Mouse (Mus musculus) embryonic facial prominence, embryonic 12.5 days (tissue): ENCODE data around the gene Slc26a5. TPM values are rescaled to one million over a fixed set of nuclear protein-coding genes. Genes with fewer than 3 reads are reported as not detected.

ENCODE experiments used
- ATAC-seq: fragments of 200-750 bp; cut with Nextera tagmentation; 2 replicates; pipeline ENCODE4 v1.8.0; 2017; ENCODE audit not compliant: insufficient number of reproducible peaks, insufficient read depth, low FRiP score, low TSS enrichment
- H3K27ac ChIP-seq: fragments of 300-500 bp; sonication (generic); 2 replicates; pipeline ENCODE4 v1.5.1; 2016; ENCODE audit warnings: mild to moderate bottlenecking
- H3K27me3 ChIP-seq: fragments of 300-500 bp; sonication (generic); 2 replicates; pipeline ENCODE4 v1.6.1; 2016; ENCODE audit warnings: mild to moderate bottlenecking, moderate library complexity
- H3K36me3 ChIP-seq: fragments of 300-500 bp; sonication (generic); 2 replicates; pipeline ENCODE4 v1.6.1; 2016; ENCODE audit warnings: mild to moderate bottlenecking
- H3K4me1 ChIP-seq: fragments of 300-500 bp; sonication (generic); 2 replicates; pipeline ENCODE4 v1.6.1; 2016
- H3K4me2 ChIP-seq: fragments of 300-500 bp; sonication (generic); replicated peaks from 2 replicates; pipeline ENCODE4 v1.6.1; 2016; ENCODE audit warnings: mild to moderate bottlenecking, moderate library complexity
- H3K4me3 ChIP-seq: fragments of 300-500 bp; sonication (generic); 2 replicates; pipeline ENCODE4 v1.5.1; 2016; ENCODE audit warnings: mild to moderate bottlenecking
- H3K9ac ChIP-seq: fragments of 300-500 bp; sonication (generic); 2 replicates; pipeline ENCODE4 v1.6.1; 2016; ENCODE audit warnings: mild to moderate bottlenecking, moderate library complexity
- H3K9me3 ChIP-seq: fragments of 300-500 bp; sonication (generic); 2 replicates; pipeline ENCODE4 v1.6.1; 2016; ENCODE audit warnings: mild to moderate bottlenecking, moderate library complexity
- WGBS: fragments of 180-500 bp; shearing (Covaris S2); methylation state at CpG from one replicate; pipeline ENCODE4 v1.1.7; 2016; 5-methylcytosine and 5-hydroxymethylcytosine counted together
- polyA plus RNA-seq: library from polyadenylated mRNA; unstranded; fragments of >200 nt; fragmentation: Nextera tagmentation; extraction: Ambion mirVana; gene quantifications from 2 replicates; pipeline ENCODE4 v1.2.1, GENCODE M21; 2016

The Slc26a5 gene
- polyA plus RNA-seq, 1 experiment from 2014 or later = 0.09 TPM

GRCm38 (mm10) chr5:21858653-21859052 is 6.8 kb downstream of the Slc26a5 start:
- Histone ChIP-seq H3K4me3 (no peak overlapping the region), H3K4me2 (no peak overlapping the region), H3K27me3 (no peaks in the 10 kb centered on the region), H3K4me1 (no peaks in the 10 kb centered on the region), H3K9ac (no peak overlapping the region), H3K36me3 (no peaks in the 10 kb centered on the region), H3K9me3 (no peaks in the 10 kb centered on the region), H3K27ac (no peak overlapping the region)
- ATAC-seq = no peak
- 86% methylated on average over 7 of the region's 7 CpGs for WGBS

- H3K36me3 ChIP-seq = no peaks in the 10 kb centered on the region
- ATAC-seq = no peak
- no peaks in the 10 kb centered on the region for H3K27me3 ChIP-seq
- WGBS = 44% methylated on average over 10 of the region's 10 CpGs
- no peak overlapping the region for H3K27ac ChIP-seq
- H3K4me2 ChIP-seq = no peak overlapping the region
- no peak overlapping the region for H3K9ac ChIP-seq
- H3K4me3 ChIP-seq = no peak overlapping the region
- H3K9me3 ChIP-seq = no peaks in the 10 kb centered on the region
- no peaks in the 10 kb centered on the region for H3K4me1 ChIP-seq
These were observed 13.6 kb downstream of the Slc26a5 start for GRCm38 (mm10) chr5:21851679-21852340.

GRCm38 (mm10) chr5:21847438-21847837 is 18.0 kb downstream of the Slc26a5 start:
- H3K4me2 ChIP-seq = no peak overlapping the region

GRCm38 (mm10) chr5:21846616-21847290 is 18.7 kb downstream of the Slc26a5 start:
- Histone ChIP-seq H3K9me3 (no peaks in the 10 kb centered on the region), H3K27ac (no peak overlapping the region), H3K36me3 (no peaks in the 10 kb centered on the region), H3K4me3 (no peak overlapping the region), H3K4me2 (no peak overlapping the region), H3K4me1 (no peaks in the 10 kb centered on the region), H3K27me3 (no peaks in the 10 kb centered on the region), H3K9ac (no peak overlapping the region)
- 85% methylated on average over 20 of the region's 20 CpGs for WGBS
- no peak for ATAC-seq

More at GRCm38 (mm10) chr5:21847438-21847837, 18.0 kb downstream of the Slc26a5 start:
- Histone ChIP-seq H3K4me3 (no peak overlapping the region), H3K36me3 (no peaks in the 10 kb centered on the region), H3K27me3 (no peaks in the 10 kb centered on the region), H3K27ac (no peak overlapping the region), H3K9me3 (no peaks in the 10 kb centered on the region), H3K9ac (no peak overlapping the region), H3K4me1 (no peaks in the 10 kb centered on the region)
- WGBS = 85% methylated on average over 6 of the region's 6 CpGs
- no peak for ATAC-seq

GRCm38 (mm10) chr5:21844676-21845075 is 20.7 kb downstream of the Slc26a5 start:
- H3K27ac ChIP-seq = no peak overlapping the region
- no peak overlapping the region for H3K9ac ChIP-seq
- no peak for ATAC-seq
- no peaks in the 10 kb centered on the region for H3K27me3 ChIP-seq
- H3K4me2 ChIP-seq = no peak overlapping the region
- no peaks in the 10 kb centered on the region for H3K36me3 ChIP-seq
- H3K4me3 ChIP-seq = no peak overlapping the region
- H3K4me1 ChIP-seq = no peaks in the 10 kb centered on the region
- 83% methylated on average over 4 of the region's 4 CpGs for WGBS
- H3K9me3 ChIP-seq = no peaks in the 10 kb centered on the region

DNA sequence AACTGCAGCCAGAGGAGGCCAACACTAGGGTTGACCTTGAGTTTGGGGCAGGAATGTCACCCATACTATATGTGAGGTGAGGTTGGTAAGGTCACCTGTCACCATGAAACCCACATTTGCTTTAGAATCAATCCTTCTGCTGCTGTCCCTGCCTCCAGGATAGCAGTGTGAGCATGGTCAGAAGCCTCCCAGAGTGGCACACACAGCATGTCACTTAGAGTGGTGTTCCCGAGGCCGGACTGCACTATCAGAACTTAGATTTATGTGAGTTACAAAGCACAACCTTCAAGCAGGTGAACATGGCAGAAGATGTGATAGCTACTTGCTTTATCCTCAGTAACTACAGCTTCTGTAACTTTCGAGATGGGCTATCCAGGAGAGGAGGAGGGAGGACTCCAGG is 33.6 kb downstream of the Slc26a5 start:
- Histone ChIP-seq H3K4me1 (no peaks in the 10 kb centered on the region), H3K4me2 (no peak overlapping the region), H3K36me3 (no peaks in the 10 kb centered on the region), H3K27me3 (no peaks in the 10 kb centered on the region), H3K27ac (no peak overlapping the region), H3K9ac (no peak overlapping the region), H3K4me3 (no peak overlapping the region), H3K9me3 (no peaks in the 10 kb centered on the region)
- no peak for ATAC-seq
- WGBS = 74% methylated on average over 3 of the region's 3 CpGs

DNA sequence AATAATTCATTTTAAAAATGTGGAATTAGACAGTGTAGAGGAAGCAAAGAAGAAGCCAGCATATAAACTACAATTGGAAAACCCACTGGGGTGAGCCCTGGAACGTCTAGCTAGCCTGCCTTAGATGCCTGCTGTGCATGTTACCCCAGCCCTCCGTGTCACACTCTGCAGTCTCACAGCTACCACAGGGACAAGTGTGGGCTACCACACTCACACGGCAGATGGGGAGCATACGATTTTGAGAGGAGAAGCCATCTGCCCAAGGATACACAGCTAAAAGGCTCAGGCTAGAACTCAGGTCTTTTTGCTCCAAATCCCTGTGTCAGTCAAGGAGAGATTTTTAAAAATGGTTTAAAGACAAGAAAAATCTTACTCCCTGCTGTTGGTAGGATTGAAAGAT is 36.5 kb downstream of the Slc26a5 start:
- no peaks in the 10 kb centered on the region for H3K36me3 ChIP-seq
- H3K9me3 ChIP-seq = no peaks in the 10 kb centered on the region
- no peak overlapping the region for H3K4me2 ChIP-seq
- H3K9ac ChIP-seq = no peak overlapping the region
- no peaks in the 10 kb centered on the region for H3K27me3 ChIP-seq
- ATAC-seq = no peak
- H3K4me1 ChIP-seq = no peaks in the 10 kb centered on the region
- WGBS = 69% methylated on average over 4 of the region's 4 CpGs
- no peak overlapping the region for H3K4me3 ChIP-seq
- H3K27ac ChIP-seq = no peak overlapping the region

DNA sequence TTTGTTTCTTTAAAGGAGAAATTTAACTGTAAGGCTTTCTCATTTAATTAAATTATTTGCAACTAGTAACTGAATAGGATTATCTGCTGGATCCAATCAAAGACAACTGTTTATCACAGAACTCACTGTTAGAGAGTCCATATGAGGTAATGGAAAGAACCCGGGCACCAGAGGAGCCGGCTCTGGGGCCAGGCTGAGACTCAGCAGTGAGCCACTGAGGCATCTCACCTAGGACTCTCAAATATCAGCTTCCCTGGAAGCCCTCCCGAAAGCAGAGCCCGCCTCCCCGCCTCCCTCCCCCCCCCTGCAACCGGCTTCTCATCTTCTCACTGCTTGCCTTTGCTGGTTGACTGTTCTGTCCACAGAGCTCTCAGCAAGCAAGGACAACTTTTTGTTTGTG is 37.8 kb downstream of the Slc26a5 start:
- H3K4me2 ChIP-seq = no peak overlapping the region
- H3K27me3 ChIP-seq = no peaks in the 10 kb centered on the region
- no peaks in the 10 kb centered on the region for H3K36me3 ChIP-seq
- no peaks in the 10 kb centered on the region for H3K9me3 ChIP-seq
- no peaks in the 10 kb centered on the region for H3K4me1 ChIP-seq
- no peak overlapping the region for H3K4me3 ChIP-seq
- WGBS = 13% methylated on average over 6 of the region's 6 CpGs
- ATAC-seq = no peak
- H3K27ac ChIP-seq = no peak overlapping the region
- no peak overlapping the region for H3K9ac ChIP-seq

DNA sequence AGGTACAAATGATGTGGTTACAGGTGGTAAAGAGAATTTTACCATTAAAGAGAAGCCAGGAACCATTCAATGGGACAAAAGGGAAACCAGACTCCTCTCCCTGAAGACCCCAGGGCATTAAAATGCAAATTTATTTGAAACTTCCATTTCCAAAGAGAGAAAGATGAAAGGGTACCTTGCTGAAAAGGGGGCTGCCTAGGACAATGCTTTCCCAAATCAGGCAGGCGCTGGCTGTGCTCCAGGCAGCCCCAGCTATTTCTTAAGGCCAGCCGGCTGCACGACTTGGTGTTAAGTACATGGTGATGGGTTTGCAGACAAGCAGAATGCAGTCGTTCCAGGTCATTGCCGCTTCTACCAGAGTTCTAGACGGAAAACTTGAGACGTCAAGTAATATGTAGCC is 39.0 kb downstream of the Slc26a5 start:
- no peak overlapping the region for H3K4me3 ChIP-seq
- no peak overlapping the region for H3K4me2 ChIP-seq
- H3K9ac ChIP-seq = no peak overlapping the region
- 28% methylated on average over 7 of the region's 7 CpGs for WGBS
- no peak for ATAC-seq
- no peaks in the 10 kb centered on the region for H3K9me3 ChIP-seq
- no peak overlapping the region for H3K27ac ChIP-seq
- H3K36me3 ChIP-seq = no peaks in the 10 kb centered on the region
- no peaks in the 10 kb centered on the region for H3K27me3 ChIP-seq
- H3K4me1 ChIP-seq = no peaks in the 10 kb centered on the region

DNA sequence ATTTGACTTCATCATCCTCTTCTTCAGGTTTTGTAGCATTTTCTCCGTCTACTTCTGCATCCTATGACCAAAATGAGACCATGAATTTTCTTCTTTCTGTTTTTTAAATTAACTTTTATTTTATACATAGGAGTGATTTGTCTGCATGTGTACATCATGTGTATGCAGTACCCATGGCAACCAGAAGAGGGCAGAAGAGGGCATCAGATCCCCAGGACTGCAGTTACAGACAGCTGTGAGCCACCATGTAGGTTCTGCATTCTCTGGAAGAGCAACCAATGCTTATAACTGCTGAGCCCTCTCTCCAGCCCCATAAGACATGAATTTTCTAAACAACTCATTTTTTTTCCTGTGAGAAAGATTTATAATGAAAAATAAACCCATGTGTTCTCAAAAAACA is 51.4 kb downstream of the Slc26a5 start:
- Histone ChIP-seq H3K27me3 (no peaks in the 10 kb centered on the region), H3K4me2 (no peak overlapping the region), H3K36me3 (no peaks in the 10 kb centered on the region), H3K4me3 (no peak overlapping the region), H3K27ac (no peak overlapping the region), H3K9ac (no peak overlapping the region), H3K4me1 (no peaks in the 10 kb centered on the region), H3K9me3 (no peaks in the 10 kb centered on the region)
- no peak for ATAC-seq
- 45% methylated on average over 1 of the region's 1 CpGs for WGBS

- H3K9ac ChIP-seq = no peak overlapping the region
- no peak overlapping the region for H3K27ac ChIP-seq
- H3K4me3 ChIP-seq = no peak overlapping the region
- ATAC-seq = no peak
- H3K4me2 ChIP-seq = no peak overlapping the region
- H3K27me3 ChIP-seq = no peaks in the 10 kb centered on the region
- no peaks in the 10 kb centered on the region for H3K9me3 ChIP-seq
- no peaks in the 10 kb centered on the region for H3K4me1 ChIP-seq
- H3K36me3 ChIP-seq = no peaks in the 10 kb centered on the region
- 72% methylated on average over 10 of the region's 10 CpGs for WGBS
These were observed 54.5 kb downstream of the Slc26a5 start for GRCm38 (mm10) chr5:21810924-21811323.

DNA sequence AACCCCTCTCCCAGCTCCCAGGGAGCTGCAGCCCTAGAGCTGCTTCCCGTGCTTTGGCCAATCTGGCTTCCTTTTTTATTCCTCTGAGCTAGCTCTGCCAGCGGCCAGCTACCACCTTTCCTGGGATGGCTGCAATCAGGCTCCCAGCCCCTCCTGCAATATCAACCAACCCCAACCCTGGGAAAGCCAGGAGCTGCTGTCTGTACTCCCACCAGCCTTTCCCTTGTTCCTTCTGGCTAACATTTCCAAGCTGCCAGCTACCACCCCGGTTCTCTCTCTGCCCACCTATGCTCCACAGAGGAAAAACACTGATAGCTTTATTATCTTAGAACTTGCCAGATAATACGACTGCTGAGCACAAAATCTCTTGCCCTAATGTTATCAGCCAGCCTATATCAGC is 60.6 kb downstream of the Slc26a5 start:
- Histone ChIP-seq H3K36me3 (peaks cover 39% of the 10 kb centered on the region), H3K27me3 (no peaks in the 10 kb centered on the region), H3K4me2 (no peak overlapping the region), H3K9me3 (no peaks in the 10 kb centered on the region), H3K27ac (no peak overlapping the region), H3K9ac (no peak overlapping the region), H3K4me1 (no peaks in the 10 kb centered on the region), H3K4me3 (no peak overlapping the region)
- no peak for ATAC-seq
- WGBS = 95% methylated on average over 4 of the region's 4 CpGs
